Mouse (Mus musculus) intestine, postnatal 0 days (tissue): ENCODE measurements around the gene Flt3. TPM values are rescaled to one million over a fixed set of nuclear protein-coding genes. Genes with fewer than 3 reads are reported as not detected.

ENCODE experiments used
- ATAC-seq: fragments of 200-750 bp; cut with Nextera tagmentation; 2 replicates; pipeline ENCODE4 v1.8.0; 2017; ENCODE audit warnings: mild to moderate bottlenecking, moderate TSS enrichment, moderate library complexity
- H3K27ac ChIP-seq: fragments of 300-500 bp; sonication (generic); 2 replicates; pipeline ENCODE4 v1.5.1; 2014; ENCODE audit warnings: mild to moderate bottlenecking, low read depth, low read length, moderate library complexity
- H3K27me3 ChIP-seq: fragments of 300-500 bp; sonication (generic); replicated peaks from 2 replicates; pipeline ENCODE4 v1.6.1; 2014; ENCODE audit warnings: low read length, mixed read lengths; ENCODE audit not compliant: control insufficient read depth, insufficient read depth
- H3K36me3 ChIP-seq: fragments of 300-500 bp; sonication (generic); 2 replicates; pipeline ENCODE4 v1.6.1; 2014; ENCODE audit warnings: mild to moderate bottlenecking, moderate library complexity; ENCODE audit not compliant: control insufficient read depth, insufficient read depth
- H3K4me1 ChIP-seq: fragments of 300-500 bp; sonication (generic); replicated peaks from 2 replicates; pipeline ENCODE4 v1.6.1; 2014; ENCODE audit warnings: antibody characterized with exemption, low read length, mixed read lengths; ENCODE audit not compliant: control insufficient read depth, insufficient read depth
- H3K4me2 ChIP-seq: fragments of 300-500 bp; sonication (generic); replicated peaks from 2 replicates; pipeline ENCODE4 v1.6.1; 2014; ENCODE audit warnings: low read depth, mild to moderate bottlenecking, moderate library complexity
- H3K4me3 ChIP-seq: fragments of 300-500 bp; sonication (generic); 2 replicates; pipeline ENCODE4 v1.5.1; 2014; ENCODE audit warnings: low read depth, low read length
- H3K9ac ChIP-seq: fragments of 300-500 bp; sonication (generic); 2 replicates; pipeline ENCODE4 v1.6.1; 2014; ENCODE audit warnings: mild to moderate bottlenecking, low read depth, low read length
- H3K9me3 ChIP-seq: fragments of 300-500 bp; sonication (generic); 2 replicates; pipeline ENCODE4 v1.6.1; 2016; ENCODE audit warnings: mixed run types; ENCODE audit not compliant: control insufficient read depth
- CTCF ChIP-seq: sonication (generic); IDR thresholded peaks from 2 replicates; pipeline ENCODE4 v1.5.1; 2016; ENCODE audit warnings: low read depth, mild to moderate bottlenecking, control low read depth, antibody characterized with exemption, moderate library complexity
- WGBS: fragments of 180-500 bp; shearing (Covaris S2); extraction: QIAGEN DNeasy Blood & Tissue Kit; methylation state at CpG from one replicate; pipeline ENCODE4 v1.1.7; 2014; 5-methylcytosine and 5-hydroxymethylcytosine counted together
- polyA plus RNA-seq: library from polyadenylated mRNA; unstranded; fragments of >200 nt; fragmentation: Nextera tagmentation; extraction: Ambion mirVana; gene quantifications from 2 replicates; pipeline ENCODE4 v1.2.1, GENCODE M21; 2015

Flt3 gene
- polyA plus RNA-seq, 1 experiment from 2014 or later = 0.26 TPM

GRCm38 (mm10) chr5:147317321-147317720 is 83.0 kb downstream of the Flt3 start:
- no peak for TF ChIP-seq CTCF
- Histone ChIP-seq H3K4me2 (peak overlapping the region; percentile 51), H3K9ac (no peak overlapping the region), H3K9me3 (no peaks in the 10 kb centered on the region), H3K4me3 (peak overlapping the region; percentile 5; the same call in 1 of the 2 replicates), H3K4me1 (no peaks in the 10 kb centered on the region), H3K27ac (0 out of 2 replicates have a peak overlapping the region, but pooled peaks have one; percentile 11), H3K27me3 (peaks cover 11% of the 10 kb centered on the region; the same call in 1 of the 2 replicates), H3K36me3 (no peaks in the 10 kb centered on the region)
- ATAC-seq = peak; percentile 36
- WGBS = 5% methylated on average over 7 of the region's 7 CpGs

GRCm38 (mm10) chr5:147315432-147316075 is 84.7 kb downstream of the Flt3 start:
- H3K4me2 ChIP-seq = peak overlapping the region; percentile 59
- H3K27ac ChIP-seq = peak overlapping the region; percentile 89
- TF ChIP-seq CTCF = no peak
- no peaks in the 10 kb centered on the region for H3K4me1 ChIP-seq
- under 1% methylated on average over 25 of the region's 25 CpGs for WGBS
- H3K27me3 ChIP-seq = peaks cover 17% of the 10 kb centered on the region; the same call in 1 of the 2 replicates
- peak overlapping the region; percentile 68 for H3K9ac ChIP-seq
- peak overlapping the region; percentile 48 for H3K4me3 ChIP-seq
- H3K36me3 ChIP-seq = no peaks in the 10 kb centered on the region
- H3K9me3 ChIP-seq = no peaks in the 10 kb centered on the region
- ATAC-seq = peak; percentile 51

DNA sequence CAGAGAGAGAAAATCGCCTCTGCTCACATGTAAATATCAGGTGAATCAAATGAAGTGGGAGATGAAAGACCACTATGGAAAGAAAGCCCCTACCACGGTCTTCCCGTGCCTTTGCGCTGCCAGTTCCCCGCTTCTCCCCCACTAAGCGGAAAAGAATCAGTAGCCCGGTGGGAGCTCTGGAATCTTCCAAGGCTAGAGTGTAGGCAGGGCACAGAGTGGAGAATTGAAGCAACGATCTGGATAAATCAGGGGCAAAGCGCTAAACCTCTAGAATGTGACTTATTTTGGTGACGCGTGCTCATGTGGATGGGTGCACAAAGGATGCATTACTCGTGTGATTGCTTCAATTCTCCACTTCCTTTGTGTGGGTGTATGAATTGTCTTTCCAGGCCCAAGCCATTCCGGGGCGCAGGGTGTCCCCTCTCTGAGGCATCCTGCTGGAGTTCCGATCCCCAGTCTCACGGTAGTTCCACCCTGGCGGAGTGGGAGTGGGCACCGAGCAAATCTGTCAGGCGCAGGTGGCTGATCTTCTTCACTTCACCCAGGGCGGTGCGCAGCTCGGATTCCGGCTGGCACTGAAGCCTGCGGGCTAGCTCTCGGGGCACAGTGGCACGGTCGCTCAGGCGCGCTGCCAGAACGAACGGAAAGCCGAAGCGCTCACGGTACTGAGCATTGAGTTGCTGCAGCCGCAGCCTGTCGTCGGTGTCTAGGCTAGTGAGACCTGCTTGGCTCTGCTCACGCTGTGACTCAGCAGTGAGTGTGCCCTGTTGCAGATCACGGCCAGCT is 85.5 kb downstream of the Flt3 start:
- peak overlapping the region; percentile 89 for H3K27ac ChIP-seq
- 1% methylated on average over 39 of the region's 39 CpGs for WGBS
- TF ChIP-seq CTCF = no peak
- peak overlapping the region; percentile 48 for H3K4me3 ChIP-seq
- peak overlapping the region; percentile 59 for H3K4me2 ChIP-seq
- peak; percentile 62 for ATAC-seq
- H3K4me1 ChIP-seq = no peaks in the 10 kb centered on the region
- no peaks in the 10 kb centered on the region for H3K36me3 ChIP-seq
- peak overlapping the region; percentile 68 for H3K9ac ChIP-seq
- H3K27me3 ChIP-seq = peaks cover 17% of the 10 kb centered on the region; the same call in 1 of the 2 replicates
- H3K9me3 ChIP-seq = no peaks in the 10 kb centered on the region

GRCm38 (mm10) chr5:147312830-147313685 is 87.2 kb downstream of the Flt3 start:
- no peak for ATAC-seq
- Histone ChIP-seq H3K4me3 (peak overlapping the region; percentile 27), H3K36me3 (no peaks in the 10 kb centered on the region), H3K27ac (peak overlapping the region; percentile 51), H3K4me2 (peak overlapping the region; percentile 59), H3K4me1 (no peaks in the 10 kb centered on the region), H3K9me3 (no peaks in the 10 kb centered on the region), H3K27me3 (peaks cover 16% of the 10 kb centered on the region; the same call in 1 of the 2 replicates), H3K9ac (peak overlapping the region; percentile 23; the same call in 1 of the 2 replicates)
- 3% methylated on average over 27 of the region's 27 CpGs for WGBS
- TF ChIP-seq CTCF = no peak

DNA sequence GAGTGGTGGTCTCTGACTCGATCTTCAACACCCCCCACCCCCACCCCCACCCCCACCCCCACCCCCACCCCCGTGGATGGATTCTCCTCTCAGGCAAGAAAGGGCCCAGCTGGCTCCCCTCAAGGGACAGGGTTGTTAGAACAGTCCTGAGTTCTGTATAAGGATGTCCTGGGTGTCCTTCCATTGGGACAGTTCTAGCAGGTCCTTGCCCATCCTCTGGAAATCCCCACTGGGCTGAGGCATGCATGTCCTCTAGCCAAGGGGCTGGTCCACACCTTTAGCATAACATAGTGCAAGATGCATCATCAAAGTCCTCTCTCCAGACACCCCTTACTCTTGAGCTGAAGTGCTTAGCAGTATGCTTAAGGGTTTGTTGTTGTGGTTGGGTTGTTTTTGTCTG is 90.5 kb downstream of the Flt3 start:
- WGBS = 8% methylated on average over 2 of the region's 2 CpGs
- ATAC-seq = no peak

More for the DNA sequence above, 90.5 kb downstream of the Flt3 start:
- no peaks in the 10 kb centered on the region for H3K4me1 ChIP-seq
- peaks cover 21% of the 10 kb centered on the region; the same call in 1 of the 2 replicates for H3K27me3 ChIP-seq
- H3K36me3 ChIP-seq = no peaks in the 10 kb centered on the region
- 0 out of 2 replicates have a peak overlapping the region, but pooled peaks have one; percentile 90 for H3K27ac ChIP-seq
- H3K4me2 ChIP-seq = peak overlapping the region; percentile 69; the same call in 1 of the 2 replicates
- no peaks in the 10 kb centered on the region for H3K9me3 ChIP-seq
- no peak overlapping the region for H3K4me3 ChIP-seq
- no peak for TF ChIP-seq CTCF
- H3K9ac ChIP-seq = no peak overlapping the region
